Mouse (Mus musculus) CH12.LX (cell line): Measurements from ENCODE around the gene Prkn.

ENCODE experiments used
- BHLHE40 ChIP-seq: IDR thresholded peaks from 2 replicates; pipeline ENCODE4 v1.6.1; 2011; ENCODE audit warnings: mild to moderate bottlenecking, low read depth, low read length, improper control_type of control experiment
- CHD2 ChIP-seq: IDR thresholded peaks from 2 replicates; pipeline ENCODE4 v1.6.1; 2011; ENCODE audit warnings: low read length, improper control_type of control experiment
- CTCF ChIP-seq, 2 experiments: IDR thresholded peaks in 1 of 2; conservative IDR thresholded peaks in 1 of 2; 2 replicates each; pipeline ENCODE4 v1.5.1; 2011 to 2012; ENCODE audit warnings: low read depth in 2 of 2, low read length in 2 of 2, improper control_type of control experiment in 1 of 2, inconsistent platforms in 1 of 2, mild to moderate bottlenecking in 1 of 2, moderate library complexity in 1 of 2
- ETS1 ChIP-seq: conservative IDR thresholded peaks from 2 replicates; pipeline ENCODE4 v1.6.1; 2012; ENCODE audit warnings: low read depth, mild to moderate bottlenecking, inconsistent platforms, low read length, improper control_type of control experiment, moderate library complexity
- HCFC1 ChIP-seq: IDR thresholded peaks from 2 replicates; pipeline ENCODE4 v1.6.1; 2012; ENCODE audit warnings: low read depth, mild to moderate bottlenecking, inconsistent platforms, low read length, improper control_type of control experiment
- MAZ ChIP-seq: IDR thresholded peaks from 2 replicates; pipeline ENCODE4 v1.6.1; 2012; ENCODE audit warnings: low read depth, mild to moderate bottlenecking, inconsistent platforms, low read length, improper control_type of control experiment, moderate library complexity
- MXI1 ChIP-seq: IDR thresholded peaks from 2 replicates; pipeline ENCODE4 v1.6.1; 2011; ENCODE audit warnings: mild to moderate bottlenecking, low read depth, low read length, improper control_type of control experiment
- POLR2A ChIP-seq: IDR thresholded peaks from 2 replicates; pipeline ENCODE4 v1.6.1; 2011; ENCODE audit warnings: low read depth, mild to moderate bottlenecking, improper control_type of control experiment, low read length
- POLR2AphosphoS2 ChIP-seq: IDR thresholded peaks from 2 replicates; pipeline ENCODE4 v1.6.1; 2011; ENCODE audit warnings: low read depth, low read length, improper control_type of control experiment
- USF2 ChIP-seq: conservative IDR thresholded peaks from 2 replicates; pipeline ENCODE4 v1.6.1; 2011; ENCODE audit warnings: low read depth, low read length, improper control_type of control experiment
- ZC3H11A ChIP-seq: IDR thresholded peaks from 2 replicates; pipeline ENCODE4 v1.6.1; 2012; ENCODE audit warnings: low read depth, mild to moderate bottlenecking, inconsistent platforms, low read length, improper control_type of control experiment
- ZNF384 ChIP-seq: IDR thresholded peaks from 2 replicates; pipeline ENCODE4 v1.6.1; 2012; ENCODE audit warnings: low read depth, low read length, improper control_type of control experiment, inconsistent platforms

DNA sequence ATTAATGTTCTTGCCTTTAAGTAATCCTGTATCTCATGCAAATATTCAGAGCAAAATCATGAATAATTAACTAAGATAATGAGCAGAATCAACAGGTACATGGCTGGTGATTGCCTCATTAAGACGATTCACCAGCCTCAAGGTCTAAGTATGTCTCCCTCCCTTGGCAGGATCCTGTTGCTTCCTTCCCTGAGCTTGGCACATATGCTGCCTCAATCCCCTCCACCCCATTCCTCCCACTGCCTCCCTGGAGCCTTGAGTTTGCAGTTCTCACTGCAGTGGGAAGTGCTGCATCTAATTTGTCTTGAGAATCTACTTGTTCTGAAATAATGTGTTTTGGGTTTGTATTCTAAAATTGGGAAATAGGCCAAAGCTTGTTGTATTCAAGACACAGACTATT, 496.0 kb downstream of the Prkn start:
- TF ChIP-seq USF2 (no peak), BHLHE40 (no peak), POLR2A (no peak), CHD2 (no peak), CTCF (conservative IDR thresholded peaks at IDR 0.05 in 1 of 2, IDR thresholded peaks at IDR 0.05 in 1 of 2; ENCODE audit: low read depth in 2 of 2, low read length in 2 of 2) (no peak), POLR2AphosphoS2 (no peak), ETS1 (no peak), MAZ (no peak), ZC3H11A (no peak), ZNF384 (no peak), MXI1 (no peak), HCFC1 (no peak)
